Mouse (Mus musculus): ENCODE measurements at regions not wholly inside any gene's neighbourhood (a gene's known extent, or its start where the extent isn't known, plus 50 kb on each side); places are given as distances from the start of the nearest gene placed in this dataset.
"Not testable (repeated sequence)": the region's sequence is repeated elsewhere in the genome, so short reads cannot be mapped to it uniquely, and the experiment has no call there.

DNA sequence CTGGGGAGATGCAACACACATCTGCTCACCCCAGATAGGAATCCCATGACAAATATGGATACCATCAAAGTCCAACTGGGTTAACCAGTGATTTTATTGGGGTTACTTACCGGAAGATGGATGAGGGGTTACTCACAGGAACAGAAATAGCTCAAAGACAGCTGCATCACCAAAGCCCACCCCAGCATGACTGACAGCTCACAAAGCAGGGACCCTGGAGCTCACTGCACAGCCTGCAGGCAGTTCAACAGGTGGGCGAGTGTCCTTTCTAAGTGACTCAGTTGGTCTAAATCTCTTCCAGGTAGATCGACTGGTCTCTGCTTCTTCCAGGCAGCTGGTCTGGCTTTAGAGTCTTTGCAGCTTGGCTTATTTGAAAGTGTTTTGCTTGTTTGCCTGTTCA lies 114.2 kb downstream of the Bdh1 start:
- ATAC-seq (ENCODE audit: extremely low read depth, insufficient number of reproducible peaks, low FRiP score, low TSS enrichment), result no peak
- Histone ChIP-seq H3K4me3 (no peak overlapping the region), H3K27me3 (replicated peaks) (no peaks in the 10 kb centered on the region; the same call in 1 of the 2 replicates), H3K4me1 (peaks cover 15% of the 10 kb centered on the region), H3K4me2 (no peak overlapping the region), H3K27ac (replicated peaks) (no peak overlapping the region), H3K9me3 (no peaks in the 10 kb centered on the region), H3K36me3 (no peaks in the 10 kb centered on the region), H3K9ac (no peak overlapping the region)
- 77% methylated on average over 3 of the region's 3 CpGs for WGBS

DNA sequence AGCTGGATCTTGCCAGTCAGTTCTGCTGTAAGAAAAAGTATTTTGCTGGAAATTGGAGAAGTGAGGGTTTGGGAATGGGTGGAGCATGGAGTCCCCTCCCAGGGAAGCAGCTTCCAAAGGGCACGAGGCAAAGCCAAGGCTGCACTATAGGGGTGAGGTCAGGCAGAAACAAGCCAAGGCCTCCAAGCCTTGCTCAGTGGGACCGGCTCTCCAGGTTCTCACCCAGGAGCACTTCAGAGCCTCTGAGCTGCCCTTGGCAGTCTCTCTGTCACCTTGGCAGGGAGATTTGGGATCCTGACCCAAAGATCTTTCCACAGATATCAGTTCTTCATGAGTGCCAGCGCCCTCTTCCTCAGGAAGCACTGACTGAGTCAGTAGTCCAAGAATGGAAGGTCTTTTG lies 116.5 kb downstream of the Bdh1 start:
- Histone ChIP-seq H3K4me3 (no peak overlapping the region), H3K27me3 (replicated peaks) (peaks cover 9% of the 10 kb centered on the region; the same call in 1 of the 2 replicates), H3K9ac (no peak overlapping the region), H3K4me2 (no peak overlapping the region), H3K36me3 (no peaks in the 10 kb centered on the region), H3K4me1 (peaks cover 3% of the 10 kb centered on the region), H3K27ac (replicated peaks) (no peak overlapping the region), H3K9me3 (no peaks in the 10 kb centered on the region)
- no peak for ATAC-seq (ENCODE audit: extremely low read depth, insufficient number of reproducible peaks, low FRiP score, low TSS enrichment)
- 70% methylated on average over 3 of the region's 3 CpGs for WGBS

DNA sequence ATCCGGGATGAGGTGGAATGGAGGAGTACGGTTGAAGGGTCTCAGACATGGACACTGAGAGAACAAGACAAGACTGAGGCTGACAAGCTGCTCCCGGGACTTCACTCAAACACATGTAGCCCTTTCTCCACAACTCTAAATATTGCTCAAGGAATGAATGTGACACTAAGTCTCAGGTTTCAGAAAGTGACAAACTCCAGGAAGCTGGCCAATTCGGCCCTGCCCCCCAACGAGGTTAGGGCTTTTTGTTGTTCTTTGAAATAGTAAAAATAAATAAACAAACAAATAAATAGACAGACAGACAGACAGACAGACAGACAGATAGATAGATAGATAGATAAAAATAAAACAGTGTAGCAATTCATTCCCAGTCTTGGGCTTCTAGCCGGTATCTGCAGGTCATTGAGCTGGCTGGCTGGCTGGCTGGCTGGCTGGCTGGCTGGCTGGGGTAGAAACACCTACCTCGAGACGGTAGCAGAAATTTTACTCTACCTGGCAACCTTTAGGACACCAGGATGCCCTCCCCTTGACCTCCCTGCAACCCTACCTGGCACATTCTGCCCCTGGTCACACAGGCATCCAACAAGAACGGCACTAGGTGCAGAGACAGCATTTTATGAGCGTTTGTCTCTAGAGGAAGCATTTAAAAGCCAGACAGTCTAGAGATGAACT lies 119.6 kb upstream of the Dlg1 start:
- no peak overlapping the region for H3K4me2 ChIP-seq
- no peak overlapping the region for H3K27ac ChIP-seq (replicated peaks)
- H3K27me3 ChIP-seq (replicated peaks), result peaks cover 37% of the 10 kb centered on the region
- H3K4me3 ChIP-seq, result no peak overlapping the region
- ATAC-seq (ENCODE audit: extremely low read depth, insufficient number of reproducible peaks, low FRiP score, low TSS enrichment), result no peak
- peaks cover 10% of the 10 kb centered on the region for H3K4me1 ChIP-seq
- H3K9ac ChIP-seq, result no peak overlapping the region
- H3K36me3 ChIP-seq, result no peaks in the 10 kb centered on the region
- no peaks in the 10 kb centered on the region for H3K9me3 ChIP-seq
- 49% methylated on average over 10 of the region's 10 CpGs for WGBS

- peak overlapping the region; percentile 73 for H3K9ac ChIP-seq
- no peaks in the 10 kb centered on the region for H3K9me3 ChIP-seq
- no peak overlapping the region for H3K27ac ChIP-seq (replicated peaks)
- WGBS, result 2% methylated on average over 18 of the region's 18 CpGs
- H3K36me3 ChIP-seq, result no peaks in the 10 kb centered on the region
- peak overlapping the region; percentile 46 for H3K4me3 ChIP-seq
- ATAC-seq (ENCODE audit: extremely low read depth, insufficient number of reproducible peaks, low FRiP score, low TSS enrichment), result no peak
- H3K27me3 ChIP-seq (replicated peaks), result peaks cover 37% of the 10 kb centered on the region
- H3K4me1 ChIP-seq, result peaks cover 10% of the 10 kb centered on the region
- peak overlapping the region; percentile 68 for H3K4me2 ChIP-seq
Measured at GRCm38 (mm10) chr16:31546062-31546827, 117.0 kb upstream of the Dlg1 start.

DNA sequence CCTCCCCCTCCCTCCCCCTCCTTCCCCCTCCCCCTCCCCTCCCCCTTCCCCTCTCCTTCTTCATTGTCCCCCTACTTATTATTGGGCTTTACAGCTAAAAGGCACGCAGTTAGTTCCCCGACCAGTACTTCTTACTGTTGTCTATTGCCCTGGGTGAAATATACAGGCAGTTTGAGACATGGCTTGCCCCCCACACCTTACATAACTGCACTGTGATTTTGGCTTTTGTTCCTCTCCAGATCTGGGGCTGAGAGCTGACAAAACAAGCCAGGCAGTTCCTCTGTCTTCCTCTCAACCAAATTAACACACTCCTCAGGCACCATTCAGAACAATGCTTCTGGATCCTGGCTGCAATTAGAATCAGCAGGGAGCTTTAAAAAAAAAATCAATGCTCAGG lies 116.4 kb upstream of the Dlg1 start:
- 25% methylated on average over 2 of the region's 2 CpGs for WGBS
- no peak overlapping the region for H3K9ac ChIP-seq
- no peak for ATAC-seq (ENCODE audit: extremely low read depth, insufficient number of reproducible peaks, low FRiP score, low TSS enrichment)
- H3K27me3 ChIP-seq (replicated peaks), result peaks cover 37% of the 10 kb centered on the region
- H3K9me3 ChIP-seq, result no peaks in the 10 kb centered on the region
- H3K36me3 ChIP-seq, result no peaks in the 10 kb centered on the region
- H3K4me2 ChIP-seq, result no peak overlapping the region
- H3K27ac ChIP-seq (replicated peaks), result no peak overlapping the region
- peaks cover 13% of the 10 kb centered on the region for H3K4me1 ChIP-seq
- no peak overlapping the region for H3K4me3 ChIP-seq

GRCm38 (mm10) chr16:31547391-31547790 lies 115.9 kb upstream of the Dlg1 start:
- Histone ChIP-seq H3K9me3 (no peaks in the 10 kb centered on the region), H3K36me3 (no peaks in the 10 kb centered on the region), H3K27ac (replicated peaks) (no peak overlapping the region), H3K4me3 (no peak overlapping the region), H3K27me3 (replicated peaks) (peaks cover 37% of the 10 kb centered on the region), H3K9ac (no peak overlapping the region), H3K4me2 (no peak overlapping the region), H3K4me1 (peaks cover 16% of the 10 kb centered on the region)
- WGBS, result 75% methylated on average over 10 of the region's 10 CpGs
- ATAC-seq (ENCODE audit: extremely low read depth, insufficient number of reproducible peaks, low FRiP score, low TSS enrichment), result no peak

GRCm38 (mm10) chr16:31549975-31550374 lies 113.3 kb upstream of the Dlg1 start:
- Histone ChIP-seq H3K27ac (replicated peaks) (no peak overlapping the region), H3K27me3 (replicated peaks) (peaks cover 14% of the 10 kb centered on the region), H3K4me1 (peaks cover 16% of the 10 kb centered on the region), H3K9ac (no peak overlapping the region), H3K36me3 (no peaks in the 10 kb centered on the region), H3K9me3 (no peaks in the 10 kb centered on the region), H3K4me3 (no peak overlapping the region), H3K4me2 (no peak overlapping the region)
- 33% methylated on average over 5 of the region's 5 CpGs for WGBS
- no peak for ATAC-seq (ENCODE audit: extremely low read depth, insufficient number of reproducible peaks, low FRiP score, low TSS enrichment)

GRCm38 (mm10) chr16:31550539-31550938 lies 112.7 kb upstream of the Dlg1 start:
- ATAC-seq (ENCODE audit: extremely low read depth, insufficient number of reproducible peaks, low FRiP score, low TSS enrichment); H3K4me3 ChIP-seq; H3K4me2 ChIP-seq; H3K9ac ChIP-seq; H3K27me3 ChIP-seq (replicated peaks); H3K27ac ChIP-seq (replicated peaks); H3K36me3 ChIP-seq; H3K9me3 ChIP-seq: not testable (repeated sequence)
- peaks cover 13% of the 10 kb centered on the region for H3K4me1 ChIP-seq
- 82% methylated on average over 2 of the region's 2 CpGs for WGBS

DNA sequence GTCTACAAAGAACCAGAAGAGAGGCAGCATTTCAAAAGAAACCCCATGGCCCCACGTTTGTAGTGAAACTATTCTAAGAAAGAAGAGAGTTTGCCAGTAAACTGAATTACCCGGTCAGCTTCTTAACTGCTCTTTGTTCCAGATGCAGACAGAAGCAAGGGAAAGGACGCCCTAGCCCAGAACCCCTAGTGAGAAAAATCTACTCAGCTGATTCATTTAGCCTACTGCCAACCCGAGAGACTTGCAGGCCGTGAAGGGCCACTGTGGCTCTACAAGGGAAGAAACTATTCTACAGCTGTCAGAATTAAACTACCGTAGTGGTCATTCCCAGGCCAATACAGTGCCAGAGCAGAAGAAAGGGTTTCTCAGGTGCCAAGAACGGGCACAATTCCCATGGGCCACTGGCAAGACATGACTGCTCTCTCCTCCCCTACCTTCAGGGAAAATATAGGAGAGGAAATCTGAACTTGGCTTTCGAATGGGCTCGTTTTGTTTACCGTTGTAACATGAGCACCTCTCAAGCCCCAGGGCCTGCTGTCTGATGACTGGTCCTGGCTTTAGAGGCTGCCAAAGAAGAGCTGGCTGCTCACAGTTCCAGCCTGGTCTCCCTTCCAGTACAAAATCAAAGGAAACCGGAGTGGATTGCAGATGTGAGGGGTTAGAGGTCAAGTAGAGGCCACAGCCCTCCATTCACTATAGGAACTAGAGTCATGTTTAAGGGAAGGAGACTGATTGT lies 111.7 kb upstream of the Dlg1 start:
- Histone ChIP-seq H3K9ac (no peak overlapping the region), H3K4me3 (no peak overlapping the region), H3K27me3 (replicated peaks) (0 out of 2 replicates have a peak, but pooled peaks cover 3% of the 10 kb centered on the region), H3K9me3 (no peaks in the 10 kb centered on the region), H3K4me1 (peaks cover 6% of the 10 kb centered on the region; the same call in 1 of the 2 replicates), H3K36me3 (no peaks in the 10 kb centered on the region), H3K27ac (replicated peaks) (no peak overlapping the region), H3K4me2 (no peak overlapping the region)
- 49% methylated on average over 11 of the region's 11 CpGs for WGBS
- no peak for ATAC-seq (ENCODE audit: extremely low read depth, insufficient number of reproducible peaks, low FRiP score, low TSS enrichment)

DNA sequence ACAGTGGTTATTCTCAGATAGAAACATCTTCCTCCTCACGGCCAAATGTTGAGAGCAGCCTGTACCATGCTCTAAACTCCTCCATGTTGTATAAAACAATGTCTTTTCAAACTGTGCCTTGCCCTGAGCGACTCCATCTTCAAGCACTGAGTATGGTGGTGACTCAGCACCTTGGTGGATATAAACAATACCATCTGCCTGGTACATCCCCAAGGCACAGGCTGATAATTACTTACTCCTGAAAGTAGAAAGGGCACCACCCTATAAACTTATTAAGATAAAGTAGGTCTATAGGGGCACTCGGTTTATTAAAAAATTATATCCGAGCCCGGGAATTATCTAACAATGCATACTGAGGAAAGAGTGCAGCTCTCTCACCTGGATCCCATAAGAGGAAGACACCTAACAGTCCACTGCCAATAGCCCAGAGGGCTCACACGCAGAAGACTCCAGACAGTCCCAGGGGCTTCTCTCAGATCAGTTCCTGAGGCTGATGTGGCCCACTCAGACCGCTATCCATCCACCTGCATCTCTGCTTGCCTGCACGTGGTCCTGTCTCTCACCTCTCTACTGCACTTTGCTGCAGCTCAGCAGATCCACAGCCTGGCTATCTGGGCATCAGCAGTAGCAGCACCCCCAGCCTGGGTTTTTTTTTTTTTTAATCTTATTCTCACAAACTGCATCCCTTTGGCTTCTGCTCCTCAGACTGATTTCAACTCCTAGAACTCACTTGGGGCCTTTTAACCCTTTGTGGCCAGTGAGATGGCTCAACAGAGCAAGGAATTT lies 109.7 kb upstream of the Dlg1 start:
- no peak overlapping the region for H3K4me3 ChIP-seq
- no peak overlapping the region for H3K9ac ChIP-seq
- H3K36me3 ChIP-seq, result no peaks in the 10 kb centered on the region
- peaks cover 6% of the 10 kb centered on the region; the same call in 1 of the 2 replicates for H3K4me1 ChIP-seq
- H3K27me3 ChIP-seq (replicated peaks), result no peaks in the 10 kb centered on the region
- H3K4me2 ChIP-seq, result no peak overlapping the region
- H3K27ac ChIP-seq (replicated peaks), result no peak overlapping the region
- no peak for ATAC-seq (ENCODE audit: extremely low read depth, insufficient number of reproducible peaks, low FRiP score, low TSS enrichment)
- peaks cover 3% of the 10 kb centered on the region; the same call in 1 of the 2 replicates for H3K9me3 ChIP-seq
- 70% methylated on average over 8 of the region's 8 CpGs for WGBS

- no peak for ATAC-seq (ENCODE audit: extremely low read depth, insufficient number of reproducible peaks, low FRiP score, low TSS enrichment)
- no peaks in the 10 kb centered on the region for H3K36me3 ChIP-seq
- no peak overlapping the region for H3K27ac ChIP-seq (replicated peaks)
- H3K4me1 ChIP-seq, result no peaks in the 10 kb centered on the region
- peaks cover 3% of the 10 kb centered on the region; the same call in 1 of the 2 replicates for H3K9me3 ChIP-seq
- no peak overlapping the region for H3K4me2 ChIP-seq
- no peak overlapping the region for H3K4me3 ChIP-seq
- H3K27me3 ChIP-seq (replicated peaks), result no peaks in the 10 kb centered on the region
- no peak overlapping the region for H3K9ac ChIP-seq
Measured at GRCm38 (mm10) chr16:31560426-31560825, 102.8 kb upstream of the Dlg1 start.
